17 mouse cellular contexts compared by ENCODE assay signal in genomic region chr17:83807345-83807744, GRCm38 (mm10). TPM values are rescaled to one million over a fixed set of nuclear protein-coding genes. Genes with fewer than 3 reads are reported as not detected.
DNase-seq lines count a peak whose midpoint lies in the region; ATAC-seq lines count a peak whose summit lies in the region.
"Had no signal": no experiment of that assay in that cellular context is flagged by ENCODE, and none has a peak within 500 bp of the region (broad histone marks: within the 10 kb centered on the region; RNA-seq: fewer than 3 reads in every experiment).

No protein-coding gene starts in this region.

- no peak overlapping the region for H3K4me2 ChIP-seq in liver, embryonic 11.5 days
- H3K4me2 ChIP-seq: embryonic facial prominence, embryonic 12.5 days; heart, embryonic 15.5 days; hindbrain, embryonic 15.5 days; midbrain, embryonic 15.5 days; stomach, embryonic 15.5 days had no signal

- H3K27ac ChIP-seq in liver, embryonic 11.5 days (ENCODE audit: low read depth, low read length) = no peak overlapping the region
- H3K27ac ChIP-seq: embryonic facial prominence, embryonic 12.5 days; heart, embryonic 15.5 days; hindbrain, embryonic 15.5 days; liver, embryonic 14.5 days; macrophage; midbrain, embryonic 15.5 days; stomach, embryonic 15.5 days had no signal

- H3K27me3 ChIP-seq in liver, embryonic 11.5 days (replicated peaks; ENCODE audit: control insufficient read depth, insufficient read depth, low read length) = no peaks in the 10 kb centered on the region
- H3K27me3 ChIP-seq: embryonic facial prominence, embryonic 12.5 days; heart, embryonic 15.5 days; hindbrain, embryonic 15.5 days; midbrain, embryonic 15.5 days; stomach, embryonic 15.5 days had no signal

- WGBS in liver, embryonic 11.5 days = 26% methylated on average over 7 of the region's 7 CpGs

- H3K36me3 ChIP-seq in liver, embryonic 11.5 days (ENCODE audit: control insufficient read depth, insufficient read depth, low read length) = peaks cover 13% of the 10 kb centered on the region
- H3K36me3 ChIP-seq: midbrain, embryonic 15.5 days had no signal

- H3K9ac ChIP-seq in liver, embryonic 11.5 days (ENCODE audit: low read depth, low read length) = no peak overlapping the region
- H3K9ac ChIP-seq: embryonic facial prominence, embryonic 12.5 days; heart, embryonic 15.5 days; hindbrain, embryonic 15.5 days; liver, embryonic 14.5 days; midbrain, embryonic 15.5 days; stomach, embryonic 15.5 days had no signal

- ATAC-seq in liver, embryonic 11.5 days (replicated peaks; ENCODE audit: low FRiP score) = peak; percentile 57
- no peak for ATAC-seq in frontal cortex, adult (ENCODE audit: low TSS enrichment)
- ATAC-seq: midbrain, embryonic 15.5 days had no signal

- peak; percentile 15 for DNase-seq in spleen, adult 12 weeks (ENCODE audit: low spot score)
- DNase-seq in spleen, postnatal 14 days (ENCODE audit: low spot score in 2 of 2) = no peak
- no peak for DNase-seq in liver, embryonic 11.5 days (ENCODE audit: low spot score)
- peak; percentile 48 to 54 for DNase-seq in spleen, adult 18-20 months
- DNase-seq in thymus, postnatal 4 days = peak; percentile 35
- no peak for DNase-seq in kidney, adult 18-20 months
- DNase-seq in left cerebral cortex, postnatal 4 days = no peak

- intact Hi-C loops in left cerebral cortex, postnatal 4 days (cut with DNase I) = no loop called here

- H3K4me3 ChIP-seq in liver, embryonic 11.5 days (ENCODE audit: low read depth, low read length) = no peak overlapping the region
- H3K4me3 ChIP-seq: embryonic facial prominence, embryonic 12.5 days; heart, embryonic 15.5 days; hindbrain, embryonic 15.5 days; midbrain, embryonic 15.5 days; stomach, embryonic 15.5 days had no signal

- peaks cover 33% of the 10 kb centered on the region for H3K4me1 ChIP-seq in liver, embryonic 11.5 days (replicated peaks; ENCODE audit: control insufficient read depth, insufficient read depth, low read length)
- H3K4me1 ChIP-seq: embryonic facial prominence, embryonic 12.5 days; stomach, embryonic 15.5 days had no signal

- no peaks in the 10 kb centered on the region for H3K9me3 ChIP-seq in liver, embryonic 11.5 days (ENCODE audit: control insufficient read depth, low read length)
- H3K9me3 ChIP-seq: embryonic facial prominence, embryonic 12.5 days; heart, embryonic 15.5 days; hindbrain, embryonic 15.5 days; midbrain, embryonic 15.5 days; stomach, embryonic 15.5 days had no signal

RNA-seq across cellular contexts. Expression of gene Haao, which starts 40.4 kb away (rescaled TPM):
- 4.3 and 4.8 TPM in 2 replicates for polyA plus RNA-seq in liver, embryonic 11.5 days (2014; fragmentation: Nextera tagmentation; extraction: Ambion mirVana)
- under 1 TPM in 1 of 2 experiments, not detected in 1; 0.20 TPM for total RNA-seq in left cerebral cortex, postnatal 4 days (2021)
- total RNA-seq: left cerebral cortex, postnatal 25 days had no signal
- polyA plus RNA-seq: C2C12; midbrain, embryonic 15.5 days had no signal

Comparison
In these comparisons a context has a peak if more than half of its experiments do, and no peak if none do; other contexts are left out.
1. DNase-seq: peak in spleen, adult 12 weeks (single experiment), spleen, adult 18-20 months (2 of 2) and thymus, postnatal 4 days (single experiment); none in spleen, postnatal 14 days (0 of 2), liver, embryonic 11.5 days (single experiment), kidney, adult 18-20 months (single experiment) and left cerebral cortex, postnatal 4 days (single experiment).